Mouse (Mus musculus) liver, embryonic 14.5 days (tissue): ENCODE measurements around the gene Mtf1.

ENCODE experiments used
- CTCF ChIP-seq: IDR thresholded peaks from 2 replicates; pipeline ENCODE4 v1.5.1; 2016; ENCODE audit warnings: antibody characterized with exemption, low read depth, control low read depth
- EP300 ChIP-seq: IDR thresholded peaks from 2 replicates; pipeline ENCODE4 v1.6.1; 2016; ENCODE audit warnings: antibody characterized with exemption, low read depth

DNA sequence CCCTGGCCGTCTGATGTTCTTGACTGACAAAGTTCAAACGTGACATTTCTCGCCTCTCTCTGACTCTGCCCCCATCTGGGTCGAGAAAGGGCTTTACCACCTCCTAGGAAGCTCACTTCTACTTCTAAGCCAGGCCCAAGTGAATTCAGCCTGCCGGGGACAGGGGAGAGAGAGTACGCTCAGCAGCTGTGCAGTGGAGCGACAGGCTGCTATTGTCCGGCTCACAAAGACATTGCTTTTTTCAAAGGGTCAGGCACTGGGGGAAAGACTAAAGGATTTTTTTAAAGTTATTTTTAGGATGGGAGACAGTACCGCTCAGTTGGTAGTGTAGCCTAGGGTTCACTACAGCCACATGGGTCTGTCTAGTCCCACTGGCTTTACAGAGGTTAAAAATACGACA, 96.5 kb downstream of the Mtf1 start:
- TF ChIP-seq CTCF (no peak), EP300 (no peak)
